In the genomic region with DNA sequence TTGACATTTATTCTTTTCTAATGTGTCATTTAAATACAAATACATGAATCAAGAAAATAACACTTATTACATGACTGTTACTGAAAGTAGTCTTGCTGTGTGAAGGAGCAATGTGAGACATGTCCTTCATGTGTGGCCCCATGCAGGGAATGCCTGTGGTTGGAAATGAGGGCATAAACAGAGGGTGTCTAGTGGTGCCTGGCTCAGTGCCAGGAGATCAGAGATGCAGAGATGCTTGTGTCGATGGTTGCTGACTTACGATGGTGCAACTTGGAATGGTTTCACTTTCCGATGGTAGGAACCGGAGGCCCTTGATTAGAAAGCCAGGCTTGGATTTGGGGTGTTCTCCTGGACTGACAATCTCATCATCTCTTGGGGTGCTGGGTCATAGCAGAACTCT, we compare ENCODE assay signal across 24 mouse cellular contexts.
DNase-seq lines count a peak whose midpoint lies in the region; ATAC-seq and TF ChIP-seq lines count a peak whose summit lies in the region.
"Had no signal": no experiment of that assay in that cellular context is flagged by ENCODE, and none has a peak within 500 bp of the region (broad histone marks: within the 10 kb centered on the region; RNA-seq: fewer than 3 reads in every experiment).

No protein-coding gene starts in this region.

- no peak for TF ChIP-seq CTCF in lung, embryonic 14.5 days (IDR thresholded peaks at IDR 0.05; ENCODE audit: low read depth)

- no peaks in the 10 kb centered on the region for H3K36me3 ChIP-seq in embryonic facial prominence, embryonic 14.5 days (ENCODE audit: control insufficient read depth, insufficient read depth, low read length)
- no peaks in the 10 kb centered on the region for H3K36me3 ChIP-seq in embryonic facial prominence, embryonic 10.5 days (replicated peaks)
- no peaks in the 10 kb centered on the region for H3K36me3 ChIP-seq in lung, embryonic 14.5 days (ENCODE audit: insufficient read depth)
- H3K36me3 ChIP-seq in forebrain, embryonic 14.5 days (ENCODE audit: control insufficient read depth, insufficient read depth, low read length): no peaks in the 10 kb centered on the region
- H3K36me3 ChIP-seq: embryonic facial prominence, embryonic 12.5 days; forebrain, embryonic 12.5 days; hindbrain, embryonic 12.5 days; hindbrain, embryonic 15.5 days had no signal

- no peak overlapping the region for H3K4me2 ChIP-seq in embryonic facial prominence, embryonic 14.5 days (ENCODE audit: low read depth, low read length)
- no peak overlapping the region for H3K4me2 ChIP-seq in lung, embryonic 14.5 days
- no peak overlapping the region for H3K4me2 ChIP-seq in forebrain, embryonic 14.5 days (ENCODE audit: low read length)
- H3K4me2 ChIP-seq: embryonic facial prominence, embryonic 12.5 days; forebrain, embryonic 12.5 days; heart, embryonic 11.5 days; hindbrain, embryonic 12.5 days; hindbrain, embryonic 15.5 days had no signal

- H3K4me3 ChIP-seq in embryonic facial prominence, embryonic 14.5 days (ENCODE audit: low read depth, low read length): no peak overlapping the region
- no peak overlapping the region for H3K4me3 ChIP-seq in embryonic facial prominence, embryonic 10.5 days
- no peak overlapping the region for H3K4me3 ChIP-seq in lung, embryonic 14.5 days (ENCODE audit: low read depth, low read length)
- no peak overlapping the region for H3K4me3 ChIP-seq in forebrain, embryonic 14.5 days (ENCODE audit: low read depth, low read length)
- H3K4me3 ChIP-seq: embryonic facial prominence, embryonic 12.5 days; erythroblast, embryonic 14.5 days; forebrain, embryonic 12.5 days; gastrocnemius, adult 2 months; hindbrain, embryonic 12.5 days; hindbrain, embryonic 15.5 days had no signal

- no peak overlapping the region for H3K9ac ChIP-seq in embryonic facial prominence, embryonic 14.5 days (ENCODE audit: low read depth, low read length)
- H3K9ac ChIP-seq in lung, embryonic 14.5 days: no peak overlapping the region
- H3K9ac ChIP-seq in forebrain, embryonic 14.5 days (ENCODE audit: low read length): no peak overlapping the region
- H3K9ac ChIP-seq: embryonic facial prominence, embryonic 12.5 days; forebrain, embryonic 12.5 days; hindbrain, embryonic 12.5 days; hindbrain, embryonic 15.5 days had no signal

- no peaks in the 10 kb centered on the region for H3K9me3 ChIP-seq in embryonic facial prominence, embryonic 14.5 days (ENCODE audit: control insufficient read depth, low read length)
- H3K9me3 ChIP-seq in embryonic facial prominence, embryonic 10.5 days: no peaks in the 10 kb centered on the region
- H3K9me3 ChIP-seq in lung, embryonic 14.5 days (ENCODE audit: low read depth, low read length): no peaks in the 10 kb centered on the region
- H3K9me3 ChIP-seq in forebrain, embryonic 14.5 days (replicated peaks; ENCODE audit: control insufficient read depth, low read length): no peaks in the 10 kb centered on the region
- H3K9me3 ChIP-seq: embryonic facial prominence, embryonic 12.5 days; forebrain, embryonic 12.5 days; hindbrain, embryonic 12.5 days; hindbrain, embryonic 15.5 days had no signal

- ATAC-seq in embryonic facial prominence, embryonic 14.5 days (ENCODE audit: low read depth): no peak
- ATAC-seq in lung, embryonic 14.5 days (ENCODE audit: insufficient read depth): no peak
- ATAC-seq in forebrain, embryonic 14.5 days: no peak
- ATAC-seq: forebrain, embryonic 16.5 days; inflammation-experienced regulatory T-cells, adult 6 months; intestine, embryonic 16.5 days had no signal

- H3K27ac ChIP-seq in embryonic facial prominence, embryonic 14.5 days (replicated peaks; ENCODE audit: low read depth, low read length): no peak overlapping the region
- H3K27ac ChIP-seq in embryonic facial prominence, embryonic 10.5 days (replicated peaks): no peak overlapping the region
- no peak overlapping the region for H3K27ac ChIP-seq in lung, embryonic 14.5 days (ENCODE audit: low read depth)
- no peak overlapping the region for H3K27ac ChIP-seq in forebrain, embryonic 14.5 days (ENCODE audit: low read depth, low read length)
- H3K27ac ChIP-seq: embryonic facial prominence, embryonic 12.5 days; forebrain, embryonic 12.5 days; gastrocnemius, adult 2 months; hindbrain, embryonic 12.5 days; hindbrain, embryonic 15.5 days had no signal

- DNase-seq in embryonic facial prominence, embryonic 14.5 days (ENCODE audit: low spot score): peak; percentile 36
- DNase-seq in embryonic facial prominence, embryonic 10.5 days (ENCODE audit: low spot score): no peak
- DNase-seq in lung, embryonic 14.5 days: peak; percentile 12
- DNase-seq in lung, postnatal 4 days: no peak
- peak; percentile 4 for DNase-seq in 3T3-L1 (ENCODE audit: low read depth, low spot score)
- DNase-seq in Muller cell, postnatal 12 days (ENCODE audit: inconsistent ontology term): peak; percentile 45
- no peak for DNase-seq in layer of hippocampus, adult 11-12 months (ENCODE audit: low spot score)
- DNase-seq in forebrain, embryonic 14.5 days (ENCODE audit: low spot score): no peak
- DNase-seq: adrenal gland, adult 2 months; adrenal gland, postnatal 14 days; cerebellum, adult 2 months; cerebellum, adult 9-11 months; gastrocnemius, adult 2 months; gastrocnemius, postnatal 14 days; heart, adult 11 months had no signal

- 53% methylated on average over 4 of the region's 4 CpGs for WGBS in embryonic facial prominence, embryonic 14.5 days
- WGBS in embryonic facial prominence, embryonic 10.5 days: 97% methylated on average over 4 of the region's 4 CpGs
- WGBS in lung, embryonic 14.5 days: 70% methylated on average over 4 of the region's 4 CpGs
- 69% methylated on average over 4 of the region's 4 CpGs for WGBS in forebrain, embryonic 14.5 days

- no peaks in the 10 kb centered on the region for H3K4me1 ChIP-seq in embryonic facial prominence, embryonic 14.5 days (ENCODE audit: control insufficient read depth, insufficient read depth, low read length)
- H3K4me1 ChIP-seq in embryonic facial prominence, embryonic 10.5 days: no peaks in the 10 kb centered on the region
- H3K4me1 ChIP-seq in lung, embryonic 14.5 days (ENCODE audit: insufficient read depth): no peaks in the 10 kb centered on the region
- no peaks in the 10 kb centered on the region for H3K4me1 ChIP-seq in forebrain, embryonic 14.5 days (ENCODE audit: control insufficient read depth, insufficient read depth, low read length)
- H3K4me1 ChIP-seq: embryonic facial prominence, embryonic 12.5 days; hindbrain, embryonic 12.5 days; hindbrain, embryonic 15.5 days had no signal

- H3K27me3 ChIP-seq in embryonic facial prominence, embryonic 14.5 days (replicated peaks; ENCODE audit: control insufficient read depth, insufficient read depth, low read length): no peaks in the 10 kb centered on the region
- H3K27me3 ChIP-seq in embryonic facial prominence, embryonic 10.5 days (replicated peaks; ENCODE audit: low read depth, poor library complexity, severe bottlenecking): no peaks in the 10 kb centered on the region
- no peaks in the 10 kb centered on the region for H3K27me3 ChIP-seq in lung, embryonic 14.5 days (ENCODE audit: insufficient read depth, low read length)
- no peaks in the 10 kb centered on the region for H3K27me3 ChIP-seq in forebrain, embryonic 14.5 days (replicated peaks; ENCODE audit: control insufficient read depth, insufficient read depth, low read length)
- H3K27me3 ChIP-seq: embryonic facial prominence, embryonic 12.5 days; forebrain, embryonic 12.5 days; hindbrain, embryonic 15.5 days had no signal

Comparison
In these comparisons a context has a peak if more than half of its experiments do, and no peak if none do; other contexts are left out.
1. DNase-seq: peak in embryonic facial prominence, embryonic 14.5 days (single experiment), lung, embryonic 14.5 days (single experiment), 3T3-L1 (single experiment) and Muller cell, postnatal 12 days (single experiment); none in embryonic facial prominence, embryonic 10.5 days (single experiment), lung, postnatal 4 days (0 of 2), layer of hippocampus, adult 11-12 months (single experiment) and forebrain, embryonic 14.5 days (single experiment).